Mouse (Mus musculus) heart, embryonic 15.5 days (tissue): ENCODE measurements at regions not wholly inside any gene's neighbourhood (a gene's known extent, or its start where the extent isn't known, plus 50 kb on each side); places are given as distances from the start of the nearest gene placed in this dataset.

Experiments
- ATAC-seq: fragments of 200-750 bp; cut with Nextera tagmentation; replicated peaks from 2 replicates; pipeline ENCODE4 v1.8.0; 2017; ENCODE audit warnings: low read depth, moderate TSS enrichment; ENCODE audit not compliant: insufficient number of reproducible peaks, insufficient read depth, low FRiP score
- H3K27ac ChIP-seq: fragments of 300-500 bp; sonication (generic); 2 replicates; pipeline ENCODE4 v1.5.1; 2015; ENCODE audit warnings: mild to moderate bottlenecking, inconsistent platforms
- H3K27me3 ChIP-seq: fragments of 300-500 bp; sonication (generic); 2 replicates; pipeline ENCODE4 v1.6.1; 2015; ENCODE audit warnings: inconsistent platforms
- H3K36me3 ChIP-seq: fragments of 300-500 bp; sonication (generic); 2 replicates; pipeline ENCODE4 v1.6.1; 2015; ENCODE audit warnings: mild to moderate bottlenecking, inconsistent platforms
- H3K4me1 ChIP-seq: fragments of 300-500 bp; sonication (generic); replicated peaks from 2 replicates; pipeline ENCODE4 v1.6.1; 2015; ENCODE audit warnings: inconsistent platforms
- H3K4me2 ChIP-seq: fragments of 300-500 bp; sonication (generic); 2 replicates; pipeline ENCODE4 v1.6.1; 2015; ENCODE audit warnings: inconsistent platforms, mild to moderate bottlenecking, moderate library complexity
- H3K4me3 ChIP-seq: fragments of 300-500 bp; sonication (generic); 2 replicates; pipeline ENCODE4 v1.5.1; 2015; ENCODE audit warnings: mild to moderate bottlenecking, inconsistent platforms
- H3K9ac ChIP-seq: fragments of 300-500 bp; sonication (generic); 2 replicates; pipeline ENCODE4 v1.6.1; 2015; ENCODE audit warnings: mild to moderate bottlenecking, inconsistent platforms
- H3K9me3 ChIP-seq: fragments of 300-500 bp; sonication (generic); replicated peaks from 2 replicates; pipeline ENCODE4 v1.6.1; 2016; ENCODE audit warnings: inconsistent platforms
- WGBS: fragments of 180-500 bp; shearing (Covaris S2); methylation state at CpG from one replicate; pipeline ENCODE4 v1.1.7; 2015; ENCODE audit warnings: mixed read lengths; 5-methylcytosine and 5-hydroxymethylcytosine counted together

GRCm38 (mm10) chr5:69665555-69665954 is 73.4 kb upstream of the Gnpda2 start:
- ATAC-seq: no peak
- Histone ChIP-seq H3K4me2 (no peak overlapping the region), H3K4me3 (no peak overlapping the region), H3K4me1 (no peaks in the 10 kb centered on the region), H3K36me3 (no peaks in the 10 kb centered on the region), H3K9ac (no peak overlapping the region), H3K27ac (no peak overlapping the region), H3K27me3 (no peaks in the 10 kb centered on the region), H3K9me3 (no peaks in the 10 kb centered on the region)
- WGBS: 39% methylated on average over 2 of the region's 2 CpGs

GRCm38 (mm10) chr5:69663961-69664360 is 71.8 kb upstream of the Gnpda2 start:
- H3K9me3 ChIP-seq: no peaks in the 10 kb centered on the region
- H3K4me2 ChIP-seq: no peak overlapping the region
- ATAC-seq: no peak
- no peaks in the 10 kb centered on the region for H3K36me3 ChIP-seq
- H3K9ac ChIP-seq: no peak overlapping the region
- H3K27me3 ChIP-seq: no peaks in the 10 kb centered on the region
- no peak overlapping the region for H3K4me3 ChIP-seq
- H3K4me1 ChIP-seq: no peaks in the 10 kb centered on the region
- WGBS: 54% methylated on average over 3 of the region's 3 CpGs
- H3K27ac ChIP-seq: no peak overlapping the region
